Mouse (Mus musculus): ENCODE measurements around the gene Gm45623. TPM values are rescaled to one million over a fixed set of nuclear protein-coding genes. Genes with fewer than 3 reads are reported as not detected.

Gene Gm45623
- not detected for polyA plus RNA-seq (2014; fragmentation: Illumina TruSeq; extraction: RNeasy Lipid Tissue Mini Kit (QIAGEN cat#74804); ENCODE audit: low read depth, low replicate concordance)

DNA sequence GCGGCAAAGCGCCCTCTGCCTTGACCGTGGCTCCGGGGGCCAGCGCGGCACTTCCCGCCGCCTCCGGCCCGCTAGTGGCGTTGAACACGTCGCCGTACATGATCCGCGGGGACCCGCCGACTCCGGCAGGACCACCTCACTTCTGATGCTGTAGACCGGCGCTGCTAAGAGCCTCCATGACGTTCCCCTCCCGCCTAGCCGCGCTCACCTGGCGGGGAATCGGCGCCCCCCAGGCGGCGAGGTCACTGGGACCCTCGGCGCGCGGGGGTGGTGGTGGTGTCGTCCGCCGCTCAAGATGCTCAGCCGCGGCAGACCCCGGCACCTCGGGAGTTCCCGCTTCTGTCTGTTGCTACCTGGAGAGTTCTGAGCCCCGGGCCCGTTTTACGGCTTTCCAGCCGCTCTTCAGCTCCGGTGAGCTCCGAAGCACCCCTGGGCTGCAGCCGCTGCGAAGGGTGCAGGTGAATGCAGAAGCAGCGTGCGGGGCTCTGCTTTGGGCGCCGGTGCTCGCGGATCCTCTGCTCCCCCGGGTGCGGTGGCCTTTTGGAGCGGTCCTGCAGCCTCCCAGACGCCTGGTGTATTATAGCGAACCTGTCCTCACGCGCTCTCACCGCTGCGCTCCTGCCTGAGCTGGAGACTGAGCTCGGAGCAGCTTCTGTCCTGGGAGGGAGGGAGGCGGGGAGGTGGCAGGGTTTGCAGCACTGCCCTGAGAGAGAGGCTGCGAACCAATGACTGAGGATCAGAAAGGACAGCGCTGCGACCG lies at the start of gene Gm45623:
Gene Gm45623, minus strand, starts transcription at position 636 of the 760 bp plus-strand sequence.

GRCm38 (mm10) chr13:56702469-56703221 lies 51.0 kb downstream of the Gm45623 start, which contains the start of gene Smad5:
TSS of gene Smad5 (plus strand) at chr13:56703010.

Other genes with a start within 250 kb of the Gm45623 start
- 0.52 TPM for gene Fbxl21, start 231.4 kb downstream of the Gm45623 start, polyA plus RNA-seq (2014; fragmentation: Illumina TruSeq; extraction: RNeasy Lipid Tissue Mini Kit (QIAGEN cat#74804); ENCODE audit: low read depth, low replicate concordance)
- gene Lect2, start 205.3 kb downstream of the Gm45623 start, polyA plus RNA-seq (2014; fragmentation: Illumina TruSeq; extraction: RNeasy Lipid Tissue Mini Kit (QIAGEN cat#74804); ENCODE audit: low read depth, low replicate concordance), result not detected
- gene Tgfbi, start 144.3 kb downstream of the Gm45623 start, polyA plus RNA-seq (2014; fragmentation: Illumina TruSeq; extraction: RNeasy Lipid Tissue Mini Kit (QIAGEN cat#74804); ENCODE audit: low read depth, low replicate concordance), result 18.4 TPM
- gene Smad5, start 50.8 kb downstream of the Gm45623 start, polyA plus RNA-seq (2014; fragmentation: Illumina TruSeq; extraction: RNeasy Lipid Tissue Mini Kit (QIAGEN cat#74804); ENCODE audit: low read depth, low replicate concordance), result 22.1 TPM
- gene Trpc7, start 142.2 kb upstream of the Gm45623 start, polyA plus RNA-seq (2014; fragmentation: Illumina TruSeq; extraction: RNeasy Lipid Tissue Mini Kit (QIAGEN cat#74804); ENCODE audit: low read depth, low replicate concordance), result not detected

Measured in heart, adult 10 weeks (tissue).